Mouse (Mus musculus): ENCODE measurements around the gene Nat10. TPM values are rescaled to one million over a fixed set of nuclear protein-coding genes. Genes with fewer than 3 reads are reported as not detected.

Nat10 gene
- polyA plus RNA-seq, 1 experiment from 2014 or later = 6.2 TPM

DNA sequence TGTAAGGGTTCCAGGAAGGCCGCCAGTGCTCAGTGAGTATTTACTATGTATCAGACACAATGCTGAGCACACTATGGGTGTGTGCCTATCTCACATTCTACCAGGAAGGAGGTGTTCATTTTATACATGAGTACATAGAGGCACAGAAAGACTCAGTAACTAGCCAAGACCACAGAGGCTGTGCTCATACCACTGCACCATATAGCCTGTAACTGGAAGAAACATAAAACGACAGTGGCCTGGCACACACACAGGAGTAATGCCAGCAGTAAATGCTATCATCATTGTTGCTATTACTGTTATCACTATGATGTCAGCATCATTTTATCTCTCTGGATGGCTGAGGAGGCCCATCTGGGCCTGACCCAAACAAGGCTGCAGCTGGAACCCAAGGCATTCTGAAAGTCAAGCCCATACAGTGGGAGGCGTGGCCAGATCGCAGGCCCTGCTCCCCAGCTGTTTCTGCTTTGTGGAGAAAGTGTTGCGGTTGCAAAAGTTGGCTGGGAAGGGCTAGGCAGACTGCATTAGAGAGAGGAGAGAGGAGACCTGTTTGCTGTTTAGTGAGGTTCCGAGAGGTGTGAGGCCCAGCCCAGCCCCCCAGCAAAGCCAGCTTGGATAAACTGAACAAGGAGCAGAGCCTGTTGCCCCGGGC is 76.0 kb downstream of the Nat10 start:
- 60% methylated on average over 7 of the region's 7 CpGs for WGBS
- TF ChIP-seq CTCF (IDR thresholded peaks at IDR 0.05) (no peak), EP300 (IDR thresholded peaks at IDR 0.05) (no peak)
- peaks cover 4% of the 10 kb centered on the region; the same call in 1 of the 2 replicates for H3K4me1 ChIP-seq (ENCODE audit: insufficient read depth, low read depth, low read length)
- ATAC-seq (peak; percentile 81), DNase-seq (ENCODE audit: low spot score) (peak; percentile 76)
- H3K4me3 ChIP-seq (ENCODE audit: low read depth, low read length) = no peak overlapping the region
- no peaks in the 10 kb centered on the region for H3K36me3 ChIP-seq (ENCODE audit: insufficient read depth, low read length)
- H3K9ac ChIP-seq (replicated peaks; ENCODE audit: low read depth) = no peak overlapping the region
- H3K27ac ChIP-seq (ENCODE audit: low read length) = no peak overlapping the region
- no peaks in the 10 kb centered on the region for H3K27me3 ChIP-seq (replicated peaks; ENCODE audit: insufficient read depth, low read length)
- H3K9me3 ChIP-seq (ENCODE audit: low read length) = no peaks in the 10 kb centered on the region
- H3K4me2 ChIP-seq (replicated peaks; ENCODE audit: low read depth, low read length) = no peak overlapping the region

DNA sequence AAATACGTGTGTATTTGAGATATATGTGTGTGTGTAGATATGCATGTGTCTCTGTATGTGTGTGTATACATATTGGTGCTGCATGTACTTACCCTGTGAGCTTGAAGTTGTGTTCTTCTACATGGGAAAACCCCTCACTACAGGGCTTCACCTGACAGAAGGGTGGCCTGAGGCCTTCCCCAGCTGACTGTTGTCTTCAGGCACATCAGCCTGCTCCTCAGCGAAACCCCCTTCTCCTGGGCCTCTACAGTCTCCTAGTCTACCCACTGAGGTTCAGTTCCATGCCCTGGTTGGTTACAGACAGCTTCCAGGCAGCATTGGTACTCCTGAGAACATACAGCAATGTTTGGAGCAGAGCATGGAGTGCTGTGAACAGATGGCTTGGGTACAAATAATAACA is 76.6 kb downstream of the Nat10 start:
- ATAC-seq = no peak
- DNase-seq (ENCODE audit: low spot score) = no peak

DNA sequence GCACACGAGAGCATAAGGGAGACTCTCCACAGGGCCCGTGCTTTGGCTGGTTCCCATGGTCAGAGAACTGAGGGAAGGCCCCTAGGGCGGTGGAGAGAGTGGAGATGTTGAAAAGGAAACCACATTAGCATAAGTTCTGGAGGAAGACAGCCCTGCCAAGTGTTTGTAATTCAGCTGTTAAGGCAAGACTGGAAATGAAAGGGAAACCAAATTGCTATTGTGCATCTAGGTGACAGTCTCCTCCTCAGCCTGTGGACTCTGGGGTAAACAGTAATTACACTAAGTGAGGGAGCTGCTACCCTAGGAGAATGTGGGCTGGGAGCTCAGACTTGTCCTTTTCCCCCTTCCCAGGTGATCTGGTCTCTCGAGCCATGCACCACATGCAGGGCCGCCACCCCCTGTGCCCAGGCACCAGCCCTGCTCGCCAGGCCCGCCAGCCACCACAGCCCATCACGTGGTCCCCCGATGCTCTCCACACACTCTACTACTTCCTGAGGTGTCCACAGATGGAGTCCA is 78.1 kb downstream of the Nat10 start:
- H3K4me2 ChIP-seq (replicated peaks; ENCODE audit: low read depth, low read length) = no peak overlapping the region
- H3K9me3 ChIP-seq (ENCODE audit: low read length) = no peaks in the 10 kb centered on the region
- no peak for TF ChIP-seq CTCF (IDR thresholded peaks at IDR 0.05)
- TF ChIP-seq EP300 (IDR thresholded peaks at IDR 0.05) = no peak
- peaks cover 4% of the 10 kb centered on the region; the same call in 1 of the 2 replicates for H3K4me1 ChIP-seq (ENCODE audit: insufficient read depth, low read depth, low read length)
- H3K9ac ChIP-seq (replicated peaks; ENCODE audit: low read depth) = no peak overlapping the region
- peak overlapping the region; percentile 20 for H3K27ac ChIP-seq (ENCODE audit: low read length)
- H3K27me3 ChIP-seq (replicated peaks; ENCODE audit: insufficient read depth, low read length) = no peaks in the 10 kb centered on the region
- WGBS = 76% methylated on average over 9 of the region's 9 CpGs
- no peaks in the 10 kb centered on the region for H3K36me3 ChIP-seq (ENCODE audit: insufficient read depth, low read length)
- ATAC-seq = no peak
- DNase-seq (ENCODE audit: low spot score) = peak; percentile 69
- H3K4me3 ChIP-seq (ENCODE audit: low read depth, low read length) = no peak overlapping the region

More for the DNA sequence above, 76.6 kb downstream of the Nat10 start:
- no peaks in the 10 kb centered on the region for H3K36me3 ChIP-seq (ENCODE audit: insufficient read depth, low read length)
- H3K4me1 ChIP-seq (ENCODE audit: insufficient read depth, low read depth, low read length) = peaks cover 4% of the 10 kb centered on the region; the same call in 1 of the 2 replicates
- H3K9me3 ChIP-seq (ENCODE audit: low read length) = no peaks in the 10 kb centered on the region
- no peaks in the 10 kb centered on the region for H3K27me3 ChIP-seq (replicated peaks; ENCODE audit: insufficient read depth, low read length)
- WGBS = 82% methylated on average over 2 of the region's 2 CpGs
- no peak overlapping the region for H3K4me3 ChIP-seq (ENCODE audit: low read depth, low read length)
- H3K4me2 ChIP-seq (replicated peaks; ENCODE audit: low read depth, low read length) = no peak overlapping the region
- H3K27ac ChIP-seq (ENCODE audit: low read length) = no peak overlapping the region
- no peak overlapping the region for H3K9ac ChIP-seq (replicated peaks; ENCODE audit: low read depth)
- no peak for TF ChIP-seq EP300 (IDR thresholded peaks at IDR 0.05)
- TF ChIP-seq CTCF (IDR thresholded peaks at IDR 0.05) = no peak

DNA sequence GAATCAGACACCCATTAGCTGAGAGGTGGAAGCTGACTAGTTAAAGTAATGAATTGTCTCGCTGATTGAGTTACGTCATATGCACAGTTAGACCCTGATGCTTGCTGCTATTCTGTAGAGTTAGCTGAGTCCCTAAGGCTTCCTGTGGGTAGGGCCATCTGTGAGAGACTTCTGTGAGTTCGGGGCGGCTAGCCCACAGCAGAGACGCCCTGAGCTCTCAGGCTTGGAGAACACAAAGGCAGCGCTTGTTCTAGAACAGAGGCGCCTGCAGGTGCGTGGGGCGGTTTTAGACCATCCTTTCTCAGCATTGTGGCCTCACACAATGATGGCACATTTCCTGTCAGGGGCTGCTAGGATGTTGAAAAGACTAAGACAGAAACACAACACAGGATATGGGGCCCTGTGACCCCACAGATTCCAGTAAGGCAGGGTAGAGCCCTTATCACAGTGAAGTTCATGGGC is 78.8 kb downstream of the Nat10 start:
- Histone ChIP-seq H3K27ac (ENCODE audit: low read length) (peak overlapping the region; percentile 20; the same call in 1 of the 2 replicates), H3K36me3 (ENCODE audit: insufficient read depth, low read length) (no peaks in the 10 kb centered on the region), H3K4me1 (ENCODE audit: insufficient read depth, low read depth, low read length) (peaks cover 4% of the 10 kb centered on the region; the same call in 1 of the 2 replicates), H3K4me3 (ENCODE audit: low read depth, low read length) (no peak overlapping the region), H3K9ac (replicated peaks; ENCODE audit: low read depth) (no peak overlapping the region), H3K9me3 (ENCODE audit: low read length) (no peaks in the 10 kb centered on the region), H3K4me2 (replicated peaks; ENCODE audit: low read depth, low read length) (no peak overlapping the region), H3K27me3 (replicated peaks; ENCODE audit: insufficient read depth, low read length) (no peaks in the 10 kb centered on the region)
- ATAC-seq = peak; percentile 20; the same call in 1 of the 2 replicates
- TF ChIP-seq EP300 (IDR thresholded peaks at IDR 0.05) (no peak), CTCF (IDR thresholded peaks at IDR 0.05) (no peak)
- WGBS = 64% methylated on average over 9 of the region's 9 CpGs
- DNase-seq (ENCODE audit: low spot score) = no peak

DNA sequence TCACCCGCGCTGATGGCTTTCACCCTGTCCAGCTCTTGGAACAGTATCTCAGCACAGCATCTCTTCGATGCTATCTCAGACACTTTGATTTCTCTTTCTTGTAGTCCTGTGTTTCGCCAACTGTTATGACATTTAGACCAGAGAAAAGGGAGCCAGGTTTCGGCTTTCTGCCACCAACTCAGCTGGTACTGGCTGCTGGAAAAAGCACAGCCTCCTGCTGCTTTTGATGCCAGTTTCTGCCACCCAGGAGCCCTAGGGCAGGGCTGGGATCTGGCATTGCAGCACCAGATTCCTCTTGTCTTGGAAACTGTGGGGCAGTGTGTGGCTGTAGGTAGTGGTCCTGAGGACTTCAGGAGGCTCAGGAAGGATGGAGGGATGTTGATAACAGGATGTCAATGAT is 79.9 kb downstream of the Nat10 start:
- Histone ChIP-seq H3K36me3 (ENCODE audit: insufficient read depth, low read length) (no peaks in the 10 kb centered on the region), H3K4me2 (replicated peaks; ENCODE audit: low read depth, low read length) (no peak overlapping the region), H3K9ac (replicated peaks; ENCODE audit: low read depth) (no peak overlapping the region), H3K27me3 (replicated peaks; ENCODE audit: insufficient read depth, low read length) (no peaks in the 10 kb centered on the region), H3K27ac (ENCODE audit: low read length) (no peak overlapping the region), H3K4me1 (ENCODE audit: insufficient read depth, low read depth, low read length) (peaks cover 4% of the 10 kb centered on the region; the same call in 1 of the 2 replicates), H3K4me3 (ENCODE audit: low read depth, low read length) (no peak overlapping the region), H3K9me3 (ENCODE audit: low read length) (no peaks in the 10 kb centered on the region)
- DNase-seq (ENCODE audit: low spot score) (no peak), ATAC-seq (no peak)
- no peak for TF ChIP-seq EP300 (IDR thresholded peaks at IDR 0.05)
- TF ChIP-seq CTCF (IDR thresholded peaks at IDR 0.05) = no peak
- WGBS = 86% methylated on average over 5 of the region's 5 CpGs

DNA sequence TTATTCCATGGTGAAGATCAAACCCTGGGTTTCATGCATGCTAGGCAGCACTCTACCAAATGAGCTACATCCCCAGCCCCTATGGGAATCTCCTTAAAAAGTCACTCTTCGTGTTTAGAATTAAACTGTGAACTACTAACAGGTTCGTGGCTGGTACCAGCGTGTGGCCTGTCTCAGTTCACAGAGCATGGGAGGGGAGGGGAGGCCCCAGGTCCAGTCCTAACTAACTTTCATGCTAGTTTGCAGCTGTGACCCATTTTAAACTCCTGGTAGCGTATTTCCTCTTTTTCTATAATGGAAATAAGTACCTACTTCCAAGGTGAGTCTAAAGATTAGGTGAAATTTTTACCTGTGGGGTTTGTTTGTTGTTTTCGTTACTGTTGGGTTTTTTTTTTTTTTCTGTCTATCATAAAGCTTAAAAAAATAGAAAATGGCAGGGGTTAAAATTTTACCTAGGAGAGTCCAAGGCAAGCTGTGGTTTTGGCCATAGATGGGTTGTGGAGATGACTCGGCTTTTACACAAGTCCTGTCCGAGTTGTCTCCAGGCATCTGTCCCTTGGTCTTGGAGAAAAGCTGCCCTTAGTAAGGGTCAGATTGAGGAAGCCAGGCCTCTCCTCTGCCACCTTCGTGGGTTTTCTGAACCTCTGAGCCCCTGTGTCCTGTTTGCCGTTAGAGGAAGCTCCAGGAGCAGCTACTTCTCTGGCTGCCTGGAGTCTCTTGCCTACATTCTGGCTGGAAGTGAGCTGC is 80.5 kb downstream of the Nat10 start:
- H3K9me3 ChIP-seq (ENCODE audit: low read length) = no peaks in the 10 kb centered on the region
- no peaks in the 10 kb centered on the region for H3K36me3 ChIP-seq (ENCODE audit: insufficient read depth, low read length)
- H3K27me3 ChIP-seq (replicated peaks; ENCODE audit: insufficient read depth, low read length) = no peaks in the 10 kb centered on the region
- H3K27ac ChIP-seq (ENCODE audit: low read length) = no peak overlapping the region
- no peak for ATAC-seq
- DNase-seq (ENCODE audit: low spot score) = no peak
- H3K4me3 ChIP-seq (ENCODE audit: low read depth, low read length) = no peak overlapping the region
- WGBS = 80% methylated on average over 9 of the region's 9 CpGs
- H3K4me2 ChIP-seq (replicated peaks; ENCODE audit: low read depth, low read length) = no peak overlapping the region
- H3K9ac ChIP-seq (replicated peaks; ENCODE audit: low read depth) = no peak overlapping the region
- TF ChIP-seq EP300 (IDR thresholded peaks at IDR 0.05) = no peak
- no peak for TF ChIP-seq CTCF (IDR thresholded peaks at IDR 0.05)
- peaks cover 4% of the 10 kb centered on the region; the same call in 1 of the 2 replicates for H3K4me1 ChIP-seq (ENCODE audit: insufficient read depth, low read depth, low read length)

Measured in lung, postnatal 0 days (tissue).